Comparison of ENCODE assay signal across 8 mouse cellular contexts in the genomic region with DNA sequence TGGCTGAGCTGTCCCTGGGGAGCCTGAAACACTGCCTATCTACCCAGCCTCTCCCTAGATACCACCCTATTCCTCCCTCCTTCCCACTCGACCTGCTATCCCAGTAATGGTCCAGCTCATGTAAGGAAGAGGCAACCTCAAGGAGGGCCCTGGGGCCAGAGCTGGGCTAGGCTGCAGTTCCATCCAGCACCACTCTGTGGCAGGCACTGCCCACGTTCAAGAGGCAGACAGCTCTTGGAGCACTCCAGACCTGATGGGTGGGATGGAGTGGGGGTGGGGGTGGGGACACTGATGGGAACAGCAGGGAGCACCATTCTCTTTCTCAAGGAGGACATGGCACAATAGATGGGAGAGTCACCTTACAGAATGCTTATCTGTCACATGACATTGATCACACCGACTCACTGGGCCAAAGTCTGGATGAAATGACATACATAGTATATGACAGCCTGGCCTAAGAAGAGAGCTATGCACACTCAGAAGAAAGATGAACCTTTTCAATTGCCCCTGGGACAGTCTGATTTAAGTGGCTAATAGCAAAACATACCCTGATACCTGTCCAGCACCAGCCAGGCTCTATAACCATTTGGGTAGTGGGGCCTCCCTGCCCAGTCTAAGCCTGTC. TPM values are rescaled to one million over a fixed set of nuclear protein-coding genes. Genes with fewer than 3 reads are reported as not detected.
DNase-seq lines count a peak whose midpoint lies in the region; ATAC-seq lines count a peak whose summit lies in the region.

No protein-coding gene starts in this region.

- no peak for DNase-seq in frontal cortex, postnatal 14 days (ENCODE audit: low spot score in 2 of 2)
- peak; percentile 28 for DNase-seq in CD4-positive helper T cell, adult 2 months (ENCODE audit: low read depth, low spot score)
- peak; percentile 69 to 82 for DNase-seq in cerebellum, postnatal 25 days
- DNase-seq in kidney, postnatal 25 days: peak; percentile 50 to 51
- DNase-seq in midbrain, embryonic 10.5 days (ENCODE audit: low spot score): peak; percentile 67
- DNase-seq in thymus, postnatal 25 days: peak; percentile 62

- H3K36me3 ChIP-seq in heart, embryonic 14.5 days (ENCODE audit: control insufficient read depth, insufficient read depth, low read length): peaks cover 74% of the 10 kb centered on the region
- peaks cover 13% of the 10 kb centered on the region for H3K36me3 ChIP-seq in midbrain, embryonic 10.5 days

- H3K4me2 ChIP-seq in heart, embryonic 14.5 days (ENCODE audit: low read length): peak overlapping the region; percentile 8; the same call in 1 of the 2 replicates

- peak overlapping the region; percentile 85 to 89 for H3K27ac ChIP-seq in heart, embryonic 14.5 days (replicated peaks in 1 of 2; ENCODE audit: control insufficient read depth in 1 of 2, insufficient read depth in 1 of 2, low read depth in 2 of 2, low read length in 2 of 2)
- H3K27ac ChIP-seq in midbrain, embryonic 10.5 days (replicated peaks): peak overlapping the region; percentile 46

- peak; percentile 90 for ATAC-seq in frontal cortex, adult (ENCODE audit: low TSS enrichment)
- peak; percentile 47; the same call in 1 of the 2 replicates for ATAC-seq in heart, embryonic 14.5 days (ENCODE audit: insufficient number of reproducible peaks, insufficient read depth, low FRiP score, low read depth)

- no peaks in the 10 kb centered on the region for H3K27me3 ChIP-seq in heart, embryonic 14.5 days (ENCODE audit: control insufficient read depth, insufficient read depth, low read length)
- no peaks in the 10 kb centered on the region; the same call in 1 of the 2 replicates for H3K27me3 ChIP-seq in midbrain, embryonic 10.5 days (ENCODE audit: low read depth, poor library complexity, severe bottlenecking)

- H3K9ac ChIP-seq in heart, embryonic 14.5 days (ENCODE audit: low read length): peak overlapping the region; percentile 60

- no peak overlapping the region for H3K4me3 ChIP-seq in heart, embryonic 14.5 days (ENCODE audit: control insufficient read depth in 1 of 2, insufficient read depth in 1 of 2, low read depth in 1 of 2, low read length in 2 of 2)
- no peak overlapping the region for H3K4me3 ChIP-seq in midbrain, embryonic 10.5 days

- peaks cover 43 to 74% of the 10 kb centered on the region in 2 experiments for H3K4me1 ChIP-seq in heart, embryonic 14.5 days (ENCODE audit: control insufficient read depth in 2 of 2, insufficient read depth in 2 of 2, low read length in 2 of 2)
- H3K4me1 ChIP-seq in midbrain, embryonic 10.5 days: peaks cover 51% of the 10 kb centered on the region

- WGBS in heart, embryonic 14.5 days: 9% methylated on average over 3 of the region's 3 CpGs
- 16% methylated on average over 3 of the region's 3 CpGs for WGBS in midbrain, embryonic 10.5 days

- H3K9me3 ChIP-seq in heart, embryonic 14.5 days (ENCODE audit: control insufficient read depth, low read length): no peaks in the 10 kb centered on the region
- 0 out of 2 replicates have a peak, but pooled peaks cover 3% of the 10 kb centered on the region for H3K9me3 ChIP-seq in midbrain, embryonic 10.5 days (replicated peaks)

RNA-seq across cellular contexts. Expression of gene Kcnh2, which starts 15.4 kb away (rescaled TPM):
- 23.5 and 32.9 TPM in 2 replicates for polyA plus RNA-seq in heart, embryonic 14.5 days (2014; fragmentation: Nextera tagmentation; extraction: Ambion mirVana)
- polyA plus RNA-seq in midbrain, embryonic 10.5 days (2016; fragmentation: Nextera tagmentation; extraction: Ambion mirVana): 27.1 and 35.3 TPM in 2 replicates

RNA-seq across cellular contexts. Expression of gene Nos3, which starts 28.6 kb away (rescaled TPM):
- 27.7 and 28.2 TPM in 2 replicates for polyA plus RNA-seq in heart, embryonic 14.5 days (2014; fragmentation: Nextera tagmentation; extraction: Ambion mirVana)
- polyA plus RNA-seq in midbrain, embryonic 10.5 days (2016; fragmentation: Nextera tagmentation; extraction: Ambion mirVana): 7.9 and 9.3 TPM in 2 replicates

RNA-seq across cellular contexts. Expression of gene Atg9b, which starts 55.9 kb away (rescaled TPM):
- 1.0 and 1.5 TPM in 2 replicates for polyA plus RNA-seq in heart, embryonic 14.5 days (2014; fragmentation: Nextera tagmentation; extraction: Ambion mirVana)
- 0.31 and 0.72 TPM in 2 replicates for polyA plus RNA-seq in midbrain, embryonic 10.5 days (2016; fragmentation: Nextera tagmentation; extraction: Ambion mirVana)

RNA-seq across cellular contexts. Expression of gene Abcb8, which starts 57.5 kb away (rescaled TPM):
- polyA plus RNA-seq in heart, embryonic 14.5 days (2014; fragmentation: Nextera tagmentation; extraction: Ambion mirVana): 52.7 and 56.1 TPM in 2 replicates
- polyA plus RNA-seq in midbrain, embryonic 10.5 days (2016; fragmentation: Nextera tagmentation; extraction: Ambion mirVana): 62.9 and 64.6 TPM in 2 replicates

Comparison
In these comparisons a context has a peak if more than half of its experiments do, and no peak if none do; other contexts are left out.
1. DNase-seq: peak in CD4-positive helper T cell, adult 2 months (single experiment), cerebellum, postnatal 25 days (2 of 2), kidney, postnatal 25 days (2 of 2), midbrain, embryonic 10.5 days (single experiment) and thymus, postnatal 25 days (single experiment); none in frontal cortex, postnatal 14 days (0 of 2).